Mouse (Mus musculus) CH12.LX (cell line): ENCODE results near the gene Dlx6. TPM values are rescaled to one million over a fixed set of nuclear protein-coding genes. Genes with fewer than 3 reads are reported as not detected.

ENCODE experiments used
- DNase-seq: peaks from one replicate; pipeline ENCODE4 v3.0.0-alpha.2; 2013; ENCODE audit errors: extremely low read depth
- H3K27ac ChIP-seq: 2 replicates; pipeline ENCODE4 v1.5.1; 2012; ENCODE audit warnings: low read depth, mild to moderate bottlenecking, control low read depth, moderate library complexity; ENCODE audit not compliant: insufficient read depth
- H3K27me3 ChIP-seq: replicated peaks from 2 replicates; pipeline ENCODE3; 2012; ENCODE audit warnings: inconsistent platforms
- H3K36me3 ChIP-seq, 2 experiments: replicated peaks in 1 of 2; 2 replicates each; pipeline versions ENCODE3 to v1.6.1; 2012; ENCODE audit warnings: inconsistent platforms in 1 of 2, low read length in 1 of 2, mild to moderate bottlenecking in 1 of 2, mixed read lengths in 1 of 2, moderate library complexity in 1 of 2; ENCODE audit not compliant: control insufficient read depth in 1 of 2, insufficient read depth in 1 of 2
- H3K4me1 ChIP-seq, 2 experiments: 2 replicates each; pipeline ENCODE4 v1.6.1; 2012; ENCODE audit warnings: inconsistent platforms in 1 of 2, moderate library complexity in 1 of 2; ENCODE audit not compliant: insufficient read depth in 2 of 2, control insufficient read depth in 1 of 2
- H3K4me2 ChIP-seq: 2 replicates; pipeline ENCODE4 v1.6.1; 2012; ENCODE audit warnings: low read depth, mild to moderate bottlenecking, control low read depth; ENCODE audit not compliant: poor library complexity, insufficient read depth, severe bottlenecking
- H3K4me3 ChIP-seq, 3 experiments: fragments of 150-350 bp in 1 of 3; sonication (generic) in 1 of 3; replicated peaks in 1 of 3; 2 replicates each; pipeline versions ENCODE3 to v1.5.1; 2011 to 2012; ENCODE audit warnings: low read depth in 2 of 3, low read length in 2 of 3, mild to moderate bottlenecking in 2 of 3, moderate library complexity in 2 of 3, control low read depth in 1 of 3, improper control_type of control experiment in 1 of 3, inconsistent platforms in 1 of 3, mixed read lengths in 1 of 3; ENCODE audit not compliant: poor library complexity in 1 of 3
- H3K79me2 ChIP-seq: replicated peaks from 2 replicates; pipeline ENCODE4 v1.6.1; 2012; ENCODE audit warnings: mild to moderate bottlenecking, moderate library complexity; ENCODE audit not compliant: control insufficient read depth, poor library complexity, insufficient read depth, severe bottlenecking; ENCODE audit errors: extremely low read depth
- H3K9ac ChIP-seq: 2 replicates; pipeline ENCODE4 v1.6.1; 2012; ENCODE audit warnings: low read depth, mild to moderate bottlenecking, control low read depth, moderate library complexity; ENCODE audit not compliant: insufficient read depth
- H3K9me3 ChIP-seq: replicated peaks from 2 replicates; pipeline ENCODE3; 2012; ENCODE audit warnings: low read length, inconsistent platforms, mixed read lengths
- CHD1 ChIP-seq: IDR thresholded peaks from 2 replicates; pipeline ENCODE4 v1.6.1; 2012; ENCODE audit warnings: low read depth, low read length, improper control_type of control experiment, inconsistent platforms
- E2F4 ChIP-seq: IDR thresholded peaks from 2 replicates; pipeline ENCODE4 v1.6.1; 2011; ENCODE audit warnings: low read depth, low read length, improper control_type of control experiment; ENCODE audit not compliant: insufficient replicate concordance
- ELF1 ChIP-seq: IDR thresholded peaks from 2 replicates; pipeline ENCODE4 v1.6.1; 2014; ENCODE audit warnings: low read depth, mild to moderate bottlenecking, inconsistent platforms, low read length, improper control_type of control experiment
- GABPA ChIP-seq: IDR thresholded peaks from 2 replicates; pipeline ENCODE4 v1.6.1; 2012; ENCODE audit warnings: low read depth, low read length, improper control_type of control experiment, inconsistent platforms; ENCODE audit not compliant: insufficient replicate concordance
- JUN ChIP-seq: IDR thresholded peaks from 2 replicates; pipeline ENCODE4 v1.6.1; 2011; ENCODE audit warnings: low read depth, mild to moderate bottlenecking, low read length, improper control_type of control experiment, moderate library complexity; ENCODE audit not compliant: insufficient read depth
- KAT2A ChIP-seq: IDR thresholded peaks from 2 replicates; pipeline ENCODE4 v1.6.1; 2012; ENCODE audit warnings: low read length, improper control_type of control experiment, inconsistent platforms; ENCODE audit not compliant: insufficient replicate concordance
- MAFK ChIP-seq: IDR thresholded peaks from 2 replicates; pipeline ENCODE4 v1.6.1; 2011; ENCODE audit warnings: low read length, improper control_type of control experiment; ENCODE audit not compliant: insufficient replicate concordance
- MAX ChIP-seq: IDR thresholded peaks from 2 replicates; pipeline ENCODE4 v1.6.1; 2011; ENCODE audit warnings: low read length, improper control_type of control experiment
- MYC ChIP-seq: IDR thresholded peaks from 2 replicates; pipeline ENCODE4 v1.6.1; 2011; ENCODE audit warnings: low read depth, mild to moderate bottlenecking, improper control_type of control experiment, low read length
- NELFE ChIP-seq: IDR thresholded peaks from 2 replicates; pipeline ENCODE4 v1.6.1; 2011; ENCODE audit warnings: low read depth, low read length, improper control_type of control experiment
- POLR2A ChIP-seq: IDR thresholded peaks from 2 replicates; pipeline ENCODE4 v1.6.1; 2011; ENCODE audit warnings: low read depth, mild to moderate bottlenecking, improper control_type of control experiment, low read length
- SMC3 ChIP-seq: IDR thresholded peaks from 2 replicates; pipeline ENCODE4 v1.6.1; 2011; ENCODE audit warnings: low read depth, low read length, improper control_type of control experiment
- TBP ChIP-seq: conservative IDR thresholded peaks from 2 replicates; pipeline ENCODE4 v1.6.1; 2011; ENCODE audit warnings: low read depth, low read length, improper control_type of control experiment
- TCF12 ChIP-seq: IDR thresholded peaks from 2 replicates; pipeline ENCODE4 v1.6.1; 2014; ENCODE audit warnings: low read depth, mild to moderate bottlenecking, inconsistent platforms, low read length, improper control_type of control experiment
- UBTF ChIP-seq: IDR thresholded peaks from 2 replicates; pipeline ENCODE4 v1.6.1; 2012; ENCODE audit warnings: low read depth, mild to moderate bottlenecking, inconsistent platforms, low read length, improper control_type of control experiment, moderate library complexity
- ZMIZ1 ChIP-seq: IDR thresholded peaks from 2 replicates; pipeline ENCODE4 v1.6.1; 2012; ENCODE audit warnings: low read depth, mild to moderate bottlenecking, inconsistent platforms, low read length, improper control_type of control experiment
- ZNF384 ChIP-seq: IDR thresholded peaks from 2 replicates; pipeline ENCODE4 v1.6.1; 2012; ENCODE audit warnings: low read depth, low read length, improper control_type of control experiment, inconsistent platforms
- dilution Hi-C: fragments of 300-500 bp; cut with MboI; formaldehyde crosslinking; loops from 2 replicates; pipeline ENCODE4 v1.14.3; 2020; ENCODE audit warnings: low sequenced_read_pairs; ENCODE audit not compliant: extremely low pct_unique_long_range_greater_than_20kb, extremely low pct_ligation_motif_present
- in situ Hi-C: fragments of 300-500 bp; cut with MboI; formaldehyde crosslinking; loops from 3 replicates; pipeline ENCODE4 v1.14.3; 2019; ENCODE audit warnings: low sequenced_read_pairs, low pct_ligation_motif_present, low pct_unique_long_range_greater_than_20kb, mixed read lengths
- polyA plus RNA-seq: library from polyadenylated mRNA; unstranded; fragments of >175 nt; gene quantifications from 2 replicates; pipeline ENCODE4 v1.2.1, GENCODE M21; 2012; ENCODE audit warnings: low read depth; ENCODE audit not compliant: insufficient read length
- total RNA-seq, 2 experiments: library from RNA; depleted of rRNA; stranded (reverse); fragments of 300-350 nt in 1 of 2; fragments of >200 nt in 1 of 2; gene quantifications; 2 replicates each; pipeline ENCODE4 v1.2.3; 2012 to 2014

The Dlx6 gene
- total and polyA plus RNA-seq, 3 experiments: not detected

- dilution Hi-C loops (no loop called here), in situ Hi-C loops (no loop called here)
- no peak overlapping the region for H3K27ac ChIP-seq
- no peak overlapping the region for H3K9ac ChIP-seq
- no peaks in the 10 kb centered on the region for H3K9me3 ChIP-seq
- H3K4me1 ChIP-seq: peaks cover 8 to 16% of the 10 kb centered on the region in 2 experiments
- no peak overlapping the region for H3K4me3 ChIP-seq
- no peaks in the 10 kb centered on the region for H3K27me3 ChIP-seq
- no peak overlapping the region for H3K4me2 ChIP-seq
- no peak for DNase-seq
- TF ChIP-seq MAFK: no peak
- no peak for TF ChIP-seq JUN
- TF ChIP-seq TCF12: no peak
- no peak for TF ChIP-seq MYC
- no peaks in the 10 kb centered on the region for H3K36me3 ChIP-seq
- no peaks in the 10 kb centered on the region for H3K79me2 ChIP-seq
Measured at GRCm38 (mm10) chr6:6830446-6830845, 32.7 kb upstream of the Dlx6 start.

GRCm38 (mm10) chr6:6833301-6833700 is 29.8 kb upstream of the Dlx6 start:
- in situ Hi-C loops (no loop called here), dilution Hi-C loops (no loop called here)
- Histone ChIP-seq H3K4me3 (no peak overlapping the region), H3K79me2 (no peaks in the 10 kb centered on the region), H3K9ac (no peak overlapping the region), H3K27ac (no peak overlapping the region), H3K4me1 (no peaks in the 10 kb centered on the region), H3K27me3 (no peaks in the 10 kb centered on the region), H3K9me3 (no peaks in the 10 kb centered on the region), H3K4me2 (no peak overlapping the region), H3K36me3 (no peaks in the 10 kb centered on the region)
- DNase-seq: no peak
- TF ChIP-seq MAX: no peak
- no peak for TF ChIP-seq CHD1
- TF ChIP-seq E2F4: no peak
- TF ChIP-seq ZNF384: no peak
- TF ChIP-seq POLR2A: no peak
- TF ChIP-seq MAFK: no peak
- no peak for TF ChIP-seq ELF1
- TF ChIP-seq TCF12: no peak
- no peak for TF ChIP-seq ZMIZ1
- TF ChIP-seq MYC: no peak
- TF ChIP-seq SMC3: no peak
- no peak for TF ChIP-seq JUN
- TF ChIP-seq UBTF: no peak
- no peak for TF ChIP-seq GABPA
- TF ChIP-seq TBP: no peak
- TF ChIP-seq KAT2A: no peak
- no peak for TF ChIP-seq NELFE
